Mouse (Mus musculus) 3T3-L1 (cell line): ENCODE results near the gene Bmp6.

Experiments
- DNase-seq: peaks from one replicate; pipeline ENCODE4 v3.0.0-alpha.2; 2015; ENCODE audit warnings: low read depth, low spot score

The Bmp6 gene

DNA sequence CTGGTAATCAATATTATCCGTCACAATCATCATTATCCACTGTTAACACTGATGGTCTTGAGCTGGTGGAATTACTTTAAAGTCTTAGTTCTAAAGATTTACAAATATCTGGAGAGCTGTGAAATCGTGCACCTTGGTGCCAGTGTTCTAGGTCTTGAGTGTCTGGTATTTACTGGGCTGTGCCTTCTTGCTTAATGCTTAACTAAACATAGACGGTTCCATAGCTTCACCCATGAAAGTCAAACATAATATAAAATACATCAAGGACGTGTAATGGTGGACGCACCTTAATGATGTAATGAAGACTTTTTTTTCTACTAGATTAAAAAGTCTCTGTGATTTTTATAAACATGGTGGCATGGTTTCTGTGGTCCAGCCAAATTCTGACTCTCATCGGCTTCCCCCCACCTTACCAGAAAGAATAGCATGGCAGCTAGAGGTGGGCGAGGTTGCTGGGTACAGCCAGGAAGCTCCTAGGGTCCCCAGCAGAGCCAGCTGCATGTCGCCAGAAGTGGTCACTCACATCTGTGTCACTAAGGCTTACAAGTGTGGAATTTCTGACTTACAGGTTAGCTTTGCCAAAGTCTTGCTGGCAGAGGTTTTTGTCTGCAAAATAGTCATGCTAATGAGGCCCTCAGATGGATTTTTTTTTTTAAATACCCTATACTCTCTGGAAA, 200.0 kb downstream of the Bmp6 start:
- no peak for DNase-seq

DNA sequence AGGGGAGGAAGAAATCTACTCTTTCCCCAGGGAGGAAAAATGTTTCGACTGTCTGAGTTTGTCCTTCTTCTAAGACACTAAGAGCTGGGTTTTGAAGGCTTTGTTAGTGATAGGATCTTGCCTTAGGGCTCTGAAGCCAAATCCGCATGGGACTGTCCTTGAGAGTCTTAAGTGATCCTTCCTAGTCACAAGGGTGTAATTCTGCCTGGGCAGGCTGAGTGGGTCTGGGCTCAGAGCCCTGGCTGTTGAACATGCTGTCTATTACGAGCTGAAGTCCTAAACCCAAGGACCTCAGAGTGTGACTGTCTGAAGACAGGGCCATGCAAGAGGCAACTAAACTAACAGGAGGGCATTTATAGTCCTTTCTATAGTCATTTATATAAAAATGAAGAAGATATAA, 200.6 kb downstream of the Bmp6 start:
- no peak for DNase-seq

DNA sequence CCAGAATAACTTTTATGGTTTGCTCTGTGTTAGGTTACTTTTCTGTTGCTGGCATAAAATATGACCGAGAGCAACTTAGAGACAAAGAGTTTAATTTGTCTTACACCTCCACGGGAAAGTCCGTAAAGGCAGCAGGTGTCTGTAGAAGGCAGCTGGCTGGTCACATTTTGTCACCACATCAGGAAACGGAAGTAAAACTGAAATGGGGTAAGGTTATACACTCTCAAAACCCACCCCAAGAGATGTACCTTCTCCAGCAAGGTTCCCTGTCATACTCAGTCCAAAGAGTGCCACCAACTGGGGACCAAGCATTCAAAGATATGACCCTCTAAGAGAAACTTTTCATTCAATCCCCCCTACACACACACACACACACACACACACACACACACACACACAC, 201.8 kb downstream of the Bmp6 start:
- no peak for DNase-seq

GRCm38 (mm10) chr13:38547717-38548116, 202.8 kb downstream of the Bmp6 start:
- DNase-seq: no peak

GRCm38 (mm10) chr13:38548681-38549080, 203.8 kb downstream of the Bmp6 start:
- no peak for DNase-seq
